Mouse (Mus musculus) kidney, adult 8-10 months (tissue): Measurements from ENCODE around the gene Klrg2.

Source experiments
- DNase-seq, 2 experiments: peaks; one replicate each; pipeline ENCODE4 v3.0.0; 2022

Gene Klrg2

GRCm38 (mm10) chr6:38627486-38627885 lies 9.6 kb downstream of the Klrg2 start:
- no peak for DNase-seq

GRCm38 (mm10) chr6:38627081-38627480 lies 10.0 kb downstream of the Klrg2 start:
- no peak for DNase-seq

GRCm38 (mm10) chr6:38626086-38626485 lies 11.0 kb downstream of the Klrg2 start:
- DNase-seq, result no peak

GRCm38 (mm10) chr6:38624439-38624838 lies 12.6 kb downstream of the Klrg2 start:
- DNase-seq, result no peak

GRCm38 (mm10) chr6:38623457-38623856 lies 13.6 kb downstream of the Klrg2 start:
- no peak for DNase-seq

GRCm38 (mm10) chr6:38622406-38622805 lies 14.6 kb downstream of the Klrg2 start:
- no peak for DNase-seq

GRCm38 (mm10) chr6:38609892-38610291 lies 27.1 kb downstream of the Klrg2 start:
- no peak for DNase-seq

- no peak for DNase-seq
Measured at GRCm38 (mm10) chr6:38597481-38597880, 39.6 kb downstream of the Klrg2 start.

GRCm38 (mm10) chr6:38581711-38582110 lies 55.3 kb downstream of the Klrg2 start:
- no peak for DNase-seq

GRCm38 (mm10) chr6:38580112-38580857 lies 56.8 kb downstream of the Klrg2 start:
- DNase-seq, result no peak

GRCm38 (mm10) chr6:38576096-38576495 lies 60.9 kb downstream of the Klrg2 start:
- DNase-seq, result no peak
